Mouse (Mus musculus): ENCODE data around the gene Olfr38. TPM values are rescaled to one million over a fixed set of nuclear protein-coding genes. Genes with fewer than 3 reads are reported as not detected.

Gene Olfr38
- total and polyA plus RNA-seq, 3 experiments = not detected

GRCm38 (mm10) chr6:42784793-42785192, 28.6 kb downstream of the Olfr38 start, which contains the start of gene Olfr452:
Gene Olfr452 (plus strand): TSS chr6:42785093.
- dilution Hi-C loops (cut with MboI; ENCODE audit: extremely low pct_ligation_motif_present, extremely low pct_unique_long_range_greater_than_20kb, low sequenced_read_pairs) = no loop called here

DNA sequence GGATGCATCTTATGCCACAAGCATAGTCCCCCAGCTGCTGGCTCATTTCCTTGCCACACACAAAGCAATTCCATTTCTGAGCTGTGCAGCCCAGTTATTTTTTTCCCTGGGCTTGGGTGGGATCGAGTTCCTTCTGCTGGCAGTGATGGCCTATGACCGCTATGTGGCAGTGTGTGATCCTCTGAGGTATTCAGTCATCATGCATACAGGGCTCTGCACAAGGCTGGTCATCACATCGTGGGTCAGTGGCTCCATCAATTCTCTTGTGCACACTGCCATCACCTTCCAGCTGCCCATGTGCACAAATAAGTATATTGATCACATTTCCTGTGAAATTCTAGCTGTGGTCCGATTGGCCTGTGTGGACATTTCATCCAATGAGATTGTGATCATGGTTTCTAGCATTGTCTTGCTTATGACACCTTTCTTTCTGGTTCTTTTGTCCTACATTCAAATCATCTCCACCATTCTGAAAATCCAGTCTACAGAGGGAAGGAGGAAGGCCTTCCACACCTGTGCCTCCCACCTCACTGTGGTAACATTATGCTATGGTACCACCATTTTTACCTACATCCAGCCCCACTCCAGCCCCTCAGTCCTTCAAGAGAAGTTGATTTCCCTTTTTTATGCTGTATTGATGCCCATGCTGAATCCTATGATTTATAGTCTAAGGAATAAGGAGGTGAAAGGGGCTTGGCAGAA, 34.2 kb downstream of the Olfr38 start:
- dilution Hi-C loops (cut with MboI; ENCODE audit: extremely low pct_ligation_motif_present, extremely low pct_unique_long_range_greater_than_20kb, low sequenced_read_pairs) (no loop called here), in situ Hi-C loops (cut with MboI; ENCODE audit: low pct_ligation_motif_present, low pct_unique_long_range_greater_than_20kb, low sequenced_read_pairs) (no loop called here)
- H3K9ac ChIP-seq (ENCODE audit: insufficient read depth, low read depth) = no peak overlapping the region
- H3K27ac ChIP-seq (ENCODE audit: insufficient read depth, low read depth) = no peak overlapping the region
- no peaks in the 10 kb centered on the region for H3K36me3 ChIP-seq (replicated peaks in 1 of 2; ENCODE audit: control insufficient read depth in 1 of 2, insufficient read depth in 1 of 2, low read length in 1 of 2)
- H3K27me3 ChIP-seq (replicated peaks) = no peaks in the 10 kb centered on the region
- H3K4me2 ChIP-seq (ENCODE audit: insufficient read depth, low read depth, poor library complexity, severe bottlenecking) = no peak overlapping the region
- no peak for TF ChIP-seq TBP (conservative IDR thresholded peaks at IDR 0.05; ENCODE audit: low read depth, low read length)
- H3K4me3 ChIP-seq (replicated peaks in 1 of 3; ENCODE audit: low read depth in 2 of 3, low read length in 2 of 3, poor library complexity in 1 of 3) = no peak overlapping the region
- no peaks in the 10 kb centered on the region for H3K4me1 ChIP-seq (ENCODE audit: control insufficient read depth in 1 of 2, insufficient read depth in 2 of 2)
- no peaks in the 10 kb centered on the region for H3K9me3 ChIP-seq (replicated peaks; ENCODE audit: low read length)
- no peak for DNase-seq (ENCODE audit: extremely low read depth)
- H3K79me2 ChIP-seq (replicated peaks; ENCODE audit: control insufficient read depth, extremely low read depth, insufficient read depth, poor library complexity, severe bottlenecking) = no peaks in the 10 kb centered on the region

More at GRCm38 (mm10) chr6:42784793-42785192, 28.6 kb downstream of the Olfr38 start, which contains the start of gene Olfr452:
- no peaks in the 10 kb centered on the region for H3K36me3 ChIP-seq (replicated peaks in 1 of 2; ENCODE audit: control insufficient read depth in 1 of 2, insufficient read depth in 1 of 2, low read length in 1 of 2)
- in situ Hi-C loops (cut with MboI; ENCODE audit: low pct_ligation_motif_present, low pct_unique_long_range_greater_than_20kb, low sequenced_read_pairs) = no loop called here
- H3K9me3 ChIP-seq (replicated peaks; ENCODE audit: low read length) = no peaks in the 10 kb centered on the region
- no peak for TF ChIP-seq CTCF (conservative IDR thresholded peaks at IDR 0.05 in 1 of 2, IDR thresholded peaks at IDR 0.05 in 1 of 2; ENCODE audit: low read depth in 2 of 2, low read length in 2 of 2)
- no peak for TF ChIP-seq MXI1 (IDR thresholded peaks at IDR 0.05; ENCODE audit: low read depth, low read length)
- no peak for TF ChIP-seq EP300 (IDR thresholded peaks at IDR 0.05; ENCODE audit: low read length)
- TF ChIP-seq HCFC1 (IDR thresholded peaks at IDR 0.05; ENCODE audit: low read depth, low read length) = no peak
- TF ChIP-seq BHLHE40 (IDR thresholded peaks at IDR 0.05; ENCODE audit: low read depth, low read length) = no peak
- TF ChIP-seq IRF4 (IDR thresholded peaks at IDR 0.05; ENCODE audit: low read depth, low read length) = no peak
- TF ChIP-seq ETS1 (conservative IDR thresholded peaks at IDR 0.05; ENCODE audit: low read depth, low read length) = no peak
- TF ChIP-seq RCOR1 (conservative IDR thresholded peaks at IDR 0.05; ENCODE audit: low read depth, low read length) = no peak
- no peak for TF ChIP-seq NELFE (IDR thresholded peaks at IDR 0.05; ENCODE audit: low read depth, low read length)
- no peak for TF ChIP-seq CHD1 (IDR thresholded peaks at IDR 0.05; ENCODE audit: low read depth, low read length)
- TF ChIP-seq USF2 (conservative IDR thresholded peaks at IDR 0.05; ENCODE audit: low read depth, low read length) = no peak
- no peak for TF ChIP-seq MEF2A (IDR thresholded peaks at IDR 0.05; ENCODE audit: borderline replicate concordance, low read depth, low read length)
- no peak for TF ChIP-seq ZC3H11A (IDR thresholded peaks at IDR 0.05; ENCODE audit: low read depth, low read length)
- no peak for TF ChIP-seq SIN3A (IDR thresholded peaks at IDR 0.05; ENCODE audit: low read length)
- no peak for TF ChIP-seq USF1 (IDR thresholded peaks at IDR 0.05; ENCODE audit: low read depth, low read length)
- TF ChIP-seq MAFK (IDR thresholded peaks at IDR 0.05; ENCODE audit: insufficient replicate concordance, low read length) = no peak
- no peak for TF ChIP-seq POLR2AphosphoS2 (IDR thresholded peaks at IDR 0.05; ENCODE audit: low read depth, low read length)
- TF ChIP-seq MYC (IDR thresholded peaks at IDR 0.05; ENCODE audit: low read depth, low read length) = no peak
- TF ChIP-seq E2F4 (IDR thresholded peaks at IDR 0.05; ENCODE audit: insufficient replicate concordance, low read depth, low read length) = no peak
- H3K4me3 ChIP-seq (replicated peaks in 1 of 3; ENCODE audit: low read depth in 2 of 3, low read length in 2 of 3, poor library complexity in 1 of 3) = no peak within 1 kb of the TSS
- H3K4me2 ChIP-seq (ENCODE audit: insufficient read depth, low read depth, poor library complexity, severe bottlenecking) = no peak within 1 kb of the TSS
- DNase-seq (ENCODE audit: extremely low read depth) = no peak
- no peak within 1 kb of the TSS for H3K27ac ChIP-seq (ENCODE audit: insufficient read depth, low read depth)
- no peak within 1 kb of the TSS for H3K9ac ChIP-seq (ENCODE audit: insufficient read depth, low read depth)
- H3K27me3 ChIP-seq (replicated peaks) = no peaks in the 10 kb centered on the region
- no peaks in the 10 kb centered on the region for H3K79me2 ChIP-seq (replicated peaks; ENCODE audit: control insufficient read depth, extremely low read depth, insufficient read depth, poor library complexity, severe bottlenecking)
- H3K4me1 ChIP-seq (ENCODE audit: control insufficient read depth in 1 of 2, insufficient read depth in 2 of 2) = no peaks in the 10 kb centered on the region

Data from CH12.LX (cell line).